Mouse (Mus musculus) cortical plate, adult 2 months (tissue): Measurements from ENCODE around the gene Cry2. TPM values are rescaled to one million over a fixed set of nuclear protein-coding genes. Genes with fewer than 3 reads are reported as not detected.

ENCODE experiments used
- H3K27ac ChIP-seq: fragments of 200-500 bp; 2 replicates; pipeline ENCODE4 v1.5.1; 2012; ENCODE audit warnings: low read length, control low read depth, inconsistent platforms; ENCODE audit not compliant: insufficient read depth
- H3K4me1 ChIP-seq: fragments of 200-500 bp; 2 replicates; pipeline ENCODE4 v1.6.1; 2011; ENCODE audit warnings: low read length; ENCODE audit not compliant: control insufficient read depth, insufficient read depth
- H3K4me3 ChIP-seq: fragments of 200-500 bp; 2 replicates; pipeline ENCODE4 v1.5.1; 2011; ENCODE audit warnings: mild to moderate bottlenecking, low read length, control low read depth; ENCODE audit not compliant: insufficient read depth
- CTCF ChIP-seq: fragments of 200-500 bp; IDR thresholded peaks from 2 replicates; pipeline ENCODE4 v1.5.1; 2011; ENCODE audit warnings: mild to moderate bottlenecking, control low read depth, low read length; ENCODE audit not compliant: insufficient read depth; ENCODE audit errors: extremely low read depth
- POLR2A ChIP-seq: fragments of 200-500 bp; IDR thresholded peaks from 2 replicates; pipeline ENCODE4 v1.6.1; 2011; ENCODE audit warnings: mild to moderate bottlenecking, low read length, control low read depth; ENCODE audit not compliant: insufficient read depth; ENCODE audit errors: extremely low read depth
- polyA plus RNA-seq: library from polyadenylated mRNA; depleted of rRNA; stranded (reverse); fragments of >200 nt; gene quantifications from 2 replicates; pipeline ENCODE4 v1.2.3, GENCODE M21; 2012

Gene Cry2
- polyA plus RNA-seq, 1 experiment: 108 TPM

- Histone ChIP-seq H3K27ac (no peak overlapping the region), H3K4me3 (no peak overlapping the region), H3K4me1 (peaks cover 12% of the 10 kb centered on the region)
- no peak for TF ChIP-seq CTCF
- no peak for TF ChIP-seq POLR2A
Measured at GRCm38 (mm10) chr2:92446656-92447055, 12.8 kb upstream of the Cry2 start.

DNA sequence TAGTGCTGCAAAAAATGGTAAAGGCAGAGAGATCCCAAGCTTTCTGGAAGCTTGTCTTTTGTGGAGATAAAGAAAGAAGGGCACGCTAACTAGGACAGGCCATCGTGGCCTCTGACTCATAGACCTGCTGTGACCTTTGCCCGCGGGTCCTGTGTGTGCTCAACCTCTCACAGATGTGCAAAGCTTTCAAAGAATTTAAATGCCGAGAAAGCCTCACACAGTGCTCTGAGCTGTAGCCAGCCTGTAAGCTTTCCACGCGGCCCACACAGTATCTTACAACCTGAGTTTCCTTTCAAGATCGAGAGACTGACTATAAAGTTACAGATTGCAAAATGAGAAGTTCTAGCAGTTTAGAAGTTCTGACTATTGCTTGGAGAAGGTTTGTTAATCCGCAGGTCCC, 12.0 kb upstream of the Cry2 start:
- peaks cover 13% of the 10 kb centered on the region for H3K4me1 ChIP-seq
- H3K4me3 ChIP-seq: no peak overlapping the region
- no peak for TF ChIP-seq CTCF
- no peak for TF ChIP-seq POLR2A
- H3K27ac ChIP-seq: no peak overlapping the region

DNA sequence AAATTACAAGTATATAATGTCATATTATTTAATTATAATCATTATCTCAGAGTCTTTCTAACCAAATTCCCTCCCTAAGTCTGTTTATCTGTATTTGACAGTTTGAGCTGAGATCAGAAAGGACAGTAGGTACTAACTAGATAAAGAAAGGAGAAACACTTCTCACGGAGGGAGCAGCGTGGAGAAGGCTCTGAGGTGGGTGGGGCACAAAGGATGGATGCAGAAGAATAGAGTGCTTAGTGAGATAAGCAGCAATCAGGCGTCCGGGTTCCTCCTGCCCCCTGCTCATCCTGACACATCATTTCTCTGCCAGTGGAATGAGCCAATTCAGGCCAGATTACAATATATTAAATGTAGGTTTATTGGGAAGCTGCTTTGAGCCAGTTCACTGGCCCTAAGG, 10.5 kb upstream of the Cry2 start:
- Histone ChIP-seq H3K4me3 (no peak overlapping the region), H3K4me1 (peaks cover 13% of the 10 kb centered on the region)

DNA sequence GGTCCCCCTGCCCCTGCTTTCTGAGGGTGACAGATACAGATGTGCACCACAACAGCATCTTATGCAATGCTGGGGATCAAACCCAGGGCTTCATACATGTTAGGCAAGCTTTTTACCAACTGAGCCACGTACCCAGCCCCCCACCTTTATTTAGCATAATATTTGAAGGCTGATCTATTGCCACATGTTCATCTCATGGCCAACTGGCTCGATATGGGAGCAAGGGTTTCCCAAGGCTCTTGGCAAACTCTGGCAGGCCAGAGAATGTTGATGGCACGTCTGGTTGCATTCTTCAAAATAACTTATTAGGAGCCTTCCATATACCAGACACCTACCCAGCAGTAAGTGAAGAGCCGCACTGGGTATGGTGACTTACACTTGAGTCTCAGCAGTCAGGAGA, 9.5 kb upstream of the Cry2 start:
- H3K27ac ChIP-seq: no peak overlapping the region
- TF ChIP-seq POLR2A: no peak
- TF ChIP-seq CTCF: no peak
- no peak overlapping the region for H3K4me3 ChIP-seq
- H3K4me1 ChIP-seq: peaks cover 15% of the 10 kb centered on the region

More for the DNA sequence above, 10.5 kb upstream of the Cry2 start:
- TF ChIP-seq POLR2A (no peak), CTCF (no peak)
- no peak overlapping the region for H3K27ac ChIP-seq

DNA sequence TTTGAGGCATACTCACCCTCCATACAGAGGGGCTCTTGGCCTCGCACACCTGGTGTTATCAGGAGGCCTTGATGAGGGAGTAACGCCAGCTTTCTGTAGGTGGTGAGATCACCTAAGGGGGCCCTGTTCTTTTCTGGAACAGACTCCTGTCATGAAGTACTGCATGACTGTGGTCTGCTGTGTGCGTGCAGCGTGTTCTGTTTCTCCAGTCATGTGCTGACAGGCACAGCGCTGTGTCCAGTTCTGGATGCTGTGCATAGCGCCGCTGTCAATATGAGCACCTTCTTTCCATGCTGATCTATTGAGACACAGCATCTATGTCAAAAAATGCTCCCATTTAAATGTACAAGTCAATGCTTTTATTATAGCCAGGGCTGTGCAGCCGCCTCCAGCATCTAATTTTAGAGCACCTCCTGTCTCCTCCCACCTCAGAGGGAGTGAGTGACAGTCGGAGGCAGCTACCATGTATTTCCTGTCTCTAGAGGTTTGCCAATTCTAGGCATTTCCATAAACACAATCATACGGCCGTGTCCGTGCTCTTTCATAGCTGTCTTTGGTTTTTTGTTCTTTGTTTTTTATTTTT, 8.7 kb upstream of the Cry2 start:
- TF ChIP-seq CTCF (no peak), POLR2A (0 out of 2 replicates have a peak, but pooled peaks have one; percentile 7)
- Histone ChIP-seq H3K4me1 (peaks cover 18% of the 10 kb centered on the region), H3K4me3 (no peak overlapping the region), H3K27ac (peak overlapping the region; percentile 87)

GRCm38 (mm10) chr2:92440432-92440831, 6.6 kb upstream of the Cry2 start:
- Histone ChIP-seq H3K4me3 (no peak overlapping the region), H3K4me1 (peaks cover 14% of the 10 kb centered on the region), H3K27ac (no peak overlapping the region)
- no peak for TF ChIP-seq CTCF

DNA sequence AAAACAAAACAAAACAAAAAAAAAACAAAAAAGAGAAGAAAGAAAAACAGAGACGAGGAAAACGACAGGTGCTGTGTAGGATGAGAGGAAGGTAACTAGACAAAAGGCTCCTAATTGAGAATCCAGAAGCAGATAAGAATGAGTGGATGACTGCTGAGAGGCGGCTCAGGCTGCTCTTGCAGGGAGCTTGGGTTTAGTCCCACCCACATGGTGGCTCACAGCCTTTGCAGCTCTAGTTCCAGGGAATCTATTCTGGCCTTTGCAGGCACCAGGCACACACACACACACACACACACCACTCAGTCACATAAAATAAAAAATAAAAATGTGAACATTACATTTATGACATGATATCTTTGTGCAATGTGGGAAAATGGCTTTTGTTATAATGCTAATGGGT, 4.7 kb upstream of the Cry2 start:
- TF ChIP-seq POLR2A: 0 out of 2 replicates have a peak, but pooled peaks have one; percentile 16
- TF ChIP-seq CTCF: no peak
- Histone ChIP-seq H3K27ac (no peak overlapping the region), H3K4me1 (peaks cover 19% of the 10 kb centered on the region), H3K4me3 (no peak overlapping the region)

DNA sequence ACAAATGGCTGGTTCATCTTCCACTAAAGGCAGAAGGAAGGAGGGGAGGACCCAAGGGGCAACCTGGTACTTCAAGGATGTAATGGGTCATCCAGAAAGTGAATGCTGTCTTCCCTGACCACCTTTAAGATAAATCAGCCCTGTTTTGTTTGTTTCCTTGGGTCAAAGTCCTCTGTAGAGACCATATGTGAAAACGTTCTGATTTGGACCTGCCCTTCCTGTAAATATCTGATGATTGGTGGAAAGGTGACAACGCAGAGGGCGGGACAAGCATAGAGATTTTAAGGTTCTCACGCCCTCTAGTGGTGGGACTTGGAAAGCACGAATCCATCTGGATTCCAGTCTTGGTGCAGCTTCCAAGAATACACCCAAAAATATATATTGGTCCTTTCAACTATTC, 4.0 kb upstream of the Cry2 start:
- H3K4me1 ChIP-seq: peaks cover 19% of the 10 kb centered on the region
- peak overlapping the region; percentile 58 for H3K27ac ChIP-seq
- H3K4me3 ChIP-seq: 0 out of 2 replicates have a peak overlapping the region, but pooled peaks have one; percentile 6
- TF ChIP-seq POLR2A (no peak), CTCF (peak; percentile 90)

GRCm38 (mm10) chr2:92437366-92437765, 3.5 kb upstream of the Cry2 start:
- TF ChIP-seq CTCF: no peak
- no peak for TF ChIP-seq POLR2A
- peaks cover 17% of the 10 kb centered on the region for H3K4me1 ChIP-seq
- no peak overlapping the region for H3K27ac ChIP-seq
- H3K4me3 ChIP-seq: no peak overlapping the region

- no peak overlapping the region; the same call in 1 of the 2 replicates for H3K4me3 ChIP-seq
- peak overlapping the region; percentile 95 for H3K27ac ChIP-seq
- peaks cover 10% of the 10 kb centered on the region; the same call in 1 of the 2 replicates for H3K4me1 ChIP-seq
- TF ChIP-seq CTCF (no peak), POLR2A (no peak)
Measured at GRCm38 (mm10) chr2:92435023-92435422, 1.2 kb upstream of the Cry2 start.

GRCm38 (mm10) chr2:92434375-92434745, 517 bp upstream of the Cry2 start:
- peak overlapping the region; percentile 95 for H3K27ac ChIP-seq
- peak overlapping the region; percentile 87 for H3K4me3 ChIP-seq
- TF ChIP-seq CTCF (no peak), POLR2A (no peak; the same call in 1 of the 2 replicates)
- H3K4me1 ChIP-seq: peaks cover 13% of the 10 kb centered on the region; the same call in 1 of the 2 replicates
